Mouse (Mus musculus) gastrocnemius, adult 2 months (tissue): ENCODE data around the gene Tspan15. TPM values are rescaled to one million over a fixed set of nuclear protein-coding genes. Genes with fewer than 3 reads are reported as not detected.

ENCODE experiments used
- DNase-seq: peaks from one replicate; pipeline ENCODE4 v3.0.0; 2022
- H3K27ac ChIP-seq: fragments of 200-600 bp; 2 replicates; pipeline ENCODE4 v1.8.1; 2022; ENCODE audit warnings: mild to moderate bottlenecking
- H3K4me3 ChIP-seq: fragments of 200-600 bp; 2 replicates; pipeline ENCODE4 v1.8.1; 2022; ENCODE audit warnings: mild to moderate bottlenecking, moderate library complexity
- CTCF ChIP-seq: fragments of 200-600 bp; IDR thresholded peaks from 2 replicates; pipeline ENCODE4 v1.8.1; 2022; ENCODE audit warnings: antibody characterized with exemption, mild to moderate bottlenecking, moderate library complexity
- intact Hi-C: fragments of 180-260 bp; cut with DNase I; formaldehyde crosslinking; loops from one replicate; pipeline ENCODE4 v1.15.1; 2025
- total RNA-seq, 2 experiments: library from RNA; stranded (reverse); gene quantifications; 2 replicates each; pipeline ENCODE4 v1.2.3; 2021

Gene Tspan15
- total RNA-seq, 2 experiments from 2014 or later, result 3.5 to 6.0 TPM

GRCm38 (mm10) chr10:62195376-62195775 lies 35.7 kb downstream of the Tspan15 start:
- Histone ChIP-seq H3K27ac (peak overlapping the region; percentile 86), H3K4me3 (no peak overlapping the region)
- TF ChIP-seq CTCF, result no peak
- intact Hi-C loops, result no loop called here
- peak; percentile 60 for DNase-seq

DNA sequence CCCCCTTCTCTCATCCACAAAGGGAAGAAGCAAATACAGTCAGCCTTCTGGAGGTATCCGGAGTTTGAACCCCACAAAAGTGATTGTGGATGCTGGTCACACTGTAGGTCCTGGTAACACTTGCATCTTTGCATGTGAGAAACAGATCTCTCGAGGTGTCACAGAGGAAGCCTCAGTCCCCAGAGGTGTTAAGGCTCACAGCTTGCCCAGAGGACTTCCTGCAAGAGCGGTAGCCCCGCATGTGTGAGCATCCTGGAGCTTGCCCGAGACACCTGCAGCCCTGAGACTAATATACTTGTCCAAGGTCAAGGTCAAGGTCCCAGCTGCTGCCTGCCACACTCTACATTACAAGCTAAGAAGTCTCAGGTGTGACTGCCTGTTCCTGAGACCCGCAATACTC lies 36.1 kb downstream of the Tspan15 start:
- Histone ChIP-seq H3K27ac (peak overlapping the region; percentile 86), H3K4me3 (no peak overlapping the region)
- no peak for DNase-seq
- intact Hi-C loops, result no loop called here
- TF ChIP-seq CTCF, result no peak

GRCm38 (mm10) chr10:62194461-62194860 lies 36.6 kb downstream of the Tspan15 start:
- intact Hi-C loops, result no loop called here
- TF ChIP-seq CTCF, result no peak
- Histone ChIP-seq H3K4me3 (no peak overlapping the region), H3K27ac (peak overlapping the region; percentile 86)
- DNase-seq, result peak; percentile 24

DNA sequence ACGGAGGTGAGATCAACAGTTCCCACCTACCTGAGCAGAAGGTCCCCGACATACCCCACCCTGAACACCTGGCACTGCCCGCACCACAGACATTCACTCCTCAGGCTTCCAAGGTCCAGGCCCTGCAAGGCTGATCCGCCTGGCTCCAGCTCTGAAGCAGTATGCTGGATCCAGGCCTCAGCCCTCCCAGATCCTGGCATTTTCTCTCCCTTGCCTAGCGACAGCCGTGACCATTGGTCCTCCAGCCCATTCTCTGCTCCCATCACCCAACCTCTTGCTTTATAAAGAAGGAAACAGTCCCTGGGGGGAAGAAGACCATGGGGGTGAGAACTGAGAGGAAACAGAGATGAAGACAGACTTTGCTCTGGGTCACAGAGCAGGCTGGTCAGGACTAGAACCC lies 37.0 kb downstream of the Tspan15 start:
- intact Hi-C loops, result no loop called here
- no peak for TF ChIP-seq CTCF
- Histone ChIP-seq H3K27ac (peak overlapping the region; percentile 86), H3K4me3 (no peak overlapping the region)
- peak; percentile 22 for DNase-seq

DNA sequence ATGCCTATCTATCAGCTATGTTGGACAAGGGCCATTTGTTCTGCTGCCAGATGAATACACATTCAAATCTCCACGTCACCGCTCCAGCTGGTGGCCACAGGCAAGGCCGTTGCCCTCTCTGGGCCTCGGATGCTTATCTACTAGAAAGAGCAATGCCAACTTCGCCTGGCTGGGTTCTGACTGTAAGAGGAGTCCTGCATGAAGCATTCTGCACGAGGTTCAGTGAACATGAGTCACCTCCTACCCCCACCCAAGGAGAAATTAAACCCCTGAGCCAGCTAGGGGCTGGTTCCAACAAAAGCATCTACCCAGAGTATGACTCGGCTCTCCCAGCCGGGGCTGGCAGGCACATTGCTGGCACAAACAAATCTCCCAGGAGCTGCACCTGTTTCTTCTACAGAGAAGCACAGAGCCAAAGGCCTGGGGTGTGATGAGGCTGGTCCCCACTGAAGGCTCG lies 38.3 kb downstream of the Tspan15 start:
- peak overlapping the region; percentile 5; the same call in 1 of the 2 replicates for H3K4me3 ChIP-seq
- no peak for TF ChIP-seq CTCF
- H3K27ac ChIP-seq, result peak overlapping the region; percentile 86
- intact Hi-C loops, result no loop called here
- peak; percentile 94 for DNase-seq

- DNase-seq, result no peak
- intact Hi-C loops, result no loop called here
- Histone ChIP-seq H3K27ac (peak overlapping the region; percentile 35; the same call in 1 of the 2 replicates), H3K4me3 (no peak overlapping the region)
- TF ChIP-seq CTCF, result no peak
Observed at GRCm38 (mm10) chr10:62190821-62191220, 40.2 kb downstream of the Tspan15 start.

GRCm38 (mm10) chr10:62189910-62190309 lies 41.1 kb downstream of the Tspan15 start:
- TF ChIP-seq CTCF, result no peak
- DNase-seq, result peak; percentile 34
- H3K4me3 ChIP-seq, result peak overlapping the region; percentile 60
- H3K27ac ChIP-seq, result peak overlapping the region; percentile 81
- intact Hi-C loops, result loop anchor here (10.0 kb wide), 1 partner anchor 355 kb away; no protein-coding TSS in a partner anchor

GRCm38 (mm10) chr10:62189303-62189702 lies 41.7 kb downstream of the Tspan15 start:
- peak; percentile 80 for DNase-seq
- intact Hi-C loops, result loop anchor here (10.0 kb wide), 1 partner anchor 355 kb away; no protein-coding TSS in a partner anchor
- no peak overlapping the region for H3K4me3 ChIP-seq
- no peak for TF ChIP-seq CTCF
- peak overlapping the region; percentile 81 for H3K27ac ChIP-seq

- TF ChIP-seq CTCF, result no peak; the same call in 1 of the 2 replicates
- Histone ChIP-seq H3K27ac (no peak overlapping the region), H3K4me3 (no peak overlapping the region)
- DNase-seq, result peak; percentile 83
- intact Hi-C loops, result loop anchor here (1.0 to 10.0 kb wide), 2 partner anchors 56 to 352 kb away; no protein-coding TSS in a partner anchor
Observed at GRCm38 (mm10) chr10:62186882-62187281, 44.2 kb downstream of the Tspan15 start.

DNA sequence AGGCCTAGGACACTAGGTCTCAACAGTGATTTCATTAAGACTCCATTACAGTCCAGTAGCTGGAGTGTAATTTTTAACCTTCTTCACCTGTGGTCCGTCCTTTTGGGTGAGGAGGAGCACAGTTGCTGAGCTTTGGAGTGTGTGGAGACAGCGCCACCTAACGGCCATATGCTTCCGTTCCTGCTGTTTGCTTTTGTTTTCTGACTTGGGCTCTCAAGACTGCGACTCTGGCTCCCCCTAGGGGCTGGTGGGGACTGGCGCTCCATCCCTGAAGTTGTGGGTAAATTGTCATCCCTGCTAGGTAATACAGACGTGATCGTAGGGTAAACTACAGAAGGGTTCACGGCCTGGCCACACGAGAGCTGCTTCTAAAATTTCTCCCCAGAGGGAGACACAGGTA lies 48.0 kb downstream of the Tspan15 start:
- Histone ChIP-seq H3K27ac (no peak overlapping the region), H3K4me3 (no peak overlapping the region)
- peak; percentile 93 for DNase-seq
- intact Hi-C loops, result loop anchor here (1.0 to 10.0 kb wide), 3 partner anchors 78 to 348 kb away; partner anchors contain the start of gene Col13a1
- no peak for TF ChIP-seq CTCF

- Histone ChIP-seq H3K4me3 (no peak overlapping the region), H3K27ac (no peak overlapping the region)
- TF ChIP-seq CTCF, result no peak
- intact Hi-C loops, result loop anchor here (1.0 to 10.0 kb wide), 3 partner anchors 77 to 348 kb away; partner anchors contain the start of gene Col13a1
- no peak for DNase-seq
Observed at GRCm38 (mm10) chr10:62182471-62183014, 48.5 kb downstream of the Tspan15 start.

GRCm38 (mm10) chr10:62181701-62182100 lies 49.4 kb downstream of the Tspan15 start:
- TF ChIP-seq CTCF, result no peak
- intact Hi-C loops, result loop anchor here (5.0 to 10.0 kb wide), 2 partner anchors 204 to 347 kb away; partner anchors contain the start of gene Col13a1
- DNase-seq, result no peak
- Histone ChIP-seq H3K4me3 (no peak overlapping the region), H3K27ac (no peak overlapping the region)

GRCm38 (mm10) chr10:62179944-62180343 lies 51.1 kb downstream of the Tspan15 start:
- no peak for DNase-seq
- H3K4me3 ChIP-seq, result no peak overlapping the region

More at GRCm38 (mm10) chr10:62179944-62180343, 51.1 kb downstream of the Tspan15 start:
- intact Hi-C loops, result loop anchor here (5.0 to 10.0 kb wide), 2 partner anchors 203 to 345 kb away; partner anchors contain the start of gene Col13a1
- no peak for TF ChIP-seq CTCF
- H3K27ac ChIP-seq, result no peak overlapping the region
